Mouse (Mus musculus): ENCODE data around the gene H2-Q2.
A peak's percentile ranks its signal among the peaks of the same experiment; 100 is the strongest.

Gene H2-Q2

GRCm38 (mm10) chr17:35379729-35380451 lies 37.8 kb downstream of the H2-Q2 start:
- peak; percentile 64 to 67 for DNase-seq

DNA sequence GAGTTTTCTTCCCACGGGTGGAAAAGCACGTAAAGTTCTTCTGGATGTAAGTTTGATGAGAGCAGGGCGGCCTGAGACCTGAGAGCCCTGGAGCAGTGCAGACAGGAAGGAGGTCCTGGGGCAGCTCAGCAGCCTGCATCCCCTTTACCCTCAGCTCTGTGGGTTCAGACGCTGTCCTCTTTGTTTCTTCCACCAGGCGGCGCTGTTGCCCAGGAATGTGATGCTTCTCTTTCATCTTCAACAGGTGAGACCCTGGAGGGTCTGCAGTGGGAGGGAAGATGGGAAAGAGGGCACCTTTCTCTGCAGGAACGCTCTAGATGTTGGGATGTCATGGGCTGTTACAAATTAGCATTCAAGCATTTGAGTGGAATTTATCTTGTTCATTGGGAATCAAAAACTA lies 47.8 kb downstream of the H2-Q2 start:
- DNase-seq: peak; percentile 79 to 81

- peak in 1 of 2 experiments; percentile 0 for DNase-seq
Measured at GRCm38 (mm10) chr17:35392671-35393070, 50.6 kb downstream of the H2-Q2 start.

DNA sequence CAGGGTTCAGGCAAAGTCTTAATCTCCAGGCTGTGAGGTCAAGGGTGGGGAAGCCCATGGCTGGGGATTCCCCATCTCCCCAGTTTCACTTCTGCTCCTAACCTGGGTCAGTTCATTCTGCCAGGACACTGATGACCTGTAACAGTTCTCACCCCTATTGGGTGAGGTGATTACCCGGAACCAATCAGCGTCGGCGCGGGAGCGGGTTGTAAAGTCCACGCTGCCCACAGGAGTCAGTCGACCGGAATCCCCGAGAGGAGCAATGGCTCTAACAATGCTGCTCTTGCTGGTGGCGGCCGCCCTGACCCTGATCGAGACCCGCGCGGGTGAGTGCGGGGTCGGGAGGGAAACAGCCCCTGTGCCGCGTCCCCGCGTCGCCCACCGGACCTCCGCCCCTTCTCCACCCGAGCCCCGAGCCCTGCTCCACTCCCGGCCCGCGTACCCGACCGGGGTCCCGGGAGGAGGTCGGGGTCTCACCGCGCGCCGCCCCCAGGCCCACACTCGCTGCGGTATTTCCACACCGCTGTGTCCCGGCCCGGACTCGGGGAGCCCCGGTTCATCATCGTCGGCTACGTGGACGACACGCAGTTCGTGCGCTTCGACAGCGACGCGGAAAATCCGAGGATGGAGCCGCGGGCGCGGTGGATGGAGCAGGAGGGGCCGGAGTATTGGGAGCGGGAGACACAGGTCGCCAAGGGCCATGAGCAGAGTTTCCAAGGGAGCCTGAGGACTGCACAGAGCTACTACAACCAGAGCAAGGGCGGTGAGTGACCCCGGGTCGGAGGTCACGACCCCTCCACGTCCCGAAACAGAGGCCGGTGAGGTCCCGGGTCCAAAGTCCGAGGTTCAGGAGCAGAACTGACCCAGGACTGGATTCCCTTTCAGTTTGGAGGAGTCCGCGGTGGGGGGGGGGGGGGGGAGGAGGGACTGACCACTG lies 52.1 kb downstream of the H2-Q2 start:
- peak; percentile 60 to 61 for DNase-seq
